In the genomic region with DNA sequence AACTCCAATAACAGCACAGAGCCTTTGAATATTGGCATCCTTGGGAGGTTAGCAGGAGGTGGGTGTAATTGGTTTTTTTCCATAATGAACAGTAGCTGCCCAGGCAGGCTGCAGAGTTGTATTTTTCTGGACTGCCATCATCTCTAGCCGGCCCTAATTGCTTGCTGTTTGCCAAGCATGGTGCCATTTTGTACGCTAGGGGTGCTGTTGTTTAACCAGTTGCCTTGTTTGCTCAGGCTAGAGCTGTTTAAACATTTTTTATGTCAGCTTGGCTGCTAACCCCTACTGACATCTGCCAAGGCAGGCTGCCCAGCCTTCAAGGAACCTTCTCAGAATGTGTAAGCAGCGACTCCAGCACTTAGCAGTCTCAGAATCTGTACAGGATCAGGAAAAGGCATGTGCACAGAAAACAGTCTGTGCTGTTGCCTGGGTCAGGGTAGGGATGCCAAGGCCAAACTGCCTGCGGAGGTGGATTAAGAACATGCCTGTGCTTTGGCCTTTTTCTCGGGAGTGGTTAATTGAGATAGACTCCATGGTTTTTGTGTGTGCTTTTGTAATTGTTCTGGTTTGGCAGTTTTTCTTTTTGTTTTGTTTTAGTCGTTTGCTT, we compare ENCODE assay signal across 7 mouse cellular contexts. TPM values are rescaled to one million over a fixed set of nuclear protein-coding genes. Genes with fewer than 3 reads are reported as not detected.
DNase-seq lines count a peak whose midpoint lies in the region; ATAC-seq and TF ChIP-seq lines count a peak whose summit lies in the region.

No protein-coding gene starts in this region.

- H3K9ac ChIP-seq in CH12.LX (ENCODE audit: insufficient read depth, low read depth): no peak overlapping the region
- no peak overlapping the region for H3K9ac ChIP-seq in embryonic facial prominence, embryonic 14.5 days (ENCODE audit: low read depth, low read length)
- H3K9ac ChIP-seq in midbrain, embryonic 13.5 days (replicated peaks): no peak overlapping the region

- ATAC-seq in embryonic facial prominence, embryonic 14.5 days (ENCODE audit: low read depth): no peak; the same call in 1 of the 2 replicates
- ATAC-seq in midbrain, embryonic 13.5 days: peak; percentile 82

- dilution Hi-C loops in CH12.LX (cut with MboI; ENCODE audit: extremely low pct_ligation_motif_present, extremely low pct_unique_long_range_greater_than_20kb, low sequenced_read_pairs): no loop called here

- TF ChIP-seq EP300 in CH12.LX (IDR thresholded peaks at IDR 0.05; ENCODE audit: low read length): no peak

- TF ChIP-seq POLR2A in CH12.LX (IDR thresholded peaks at IDR 0.05; ENCODE audit: low read depth, low read length): no peak

- TF ChIP-seq CTCF in CH12.LX (conservative IDR thresholded peaks at IDR 0.05 in 1 of 2, IDR thresholded peaks at IDR 0.05 in 1 of 2; ENCODE audit: low read depth in 2 of 2, low read length in 2 of 2): peak; percentile 24 to 60; a peak in 3 of 4 replicates

- no peaks in the 10 kb centered on the region for H3K27me3 ChIP-seq in CH12.LX (replicated peaks)
- H3K27me3 ChIP-seq in embryonic facial prominence, embryonic 14.5 days (replicated peaks; ENCODE audit: control insufficient read depth, insufficient read depth, low read length): no peaks in the 10 kb centered on the region
- no peaks in the 10 kb centered on the region for H3K27me3 ChIP-seq in midbrain, embryonic 13.5 days

- no peak overlapping the region for H3K4me2 ChIP-seq in CH12.LX (ENCODE audit: insufficient read depth, low read depth, poor library complexity, severe bottlenecking)
- H3K4me2 ChIP-seq in embryonic facial prominence, embryonic 14.5 days (ENCODE audit: low read depth, low read length): no peak overlapping the region
- no peak overlapping the region for H3K4me2 ChIP-seq in midbrain, embryonic 13.5 days (replicated peaks)

- 42% methylated on average over 6 of the region's 6 CpGs for WGBS in embryonic facial prominence, embryonic 14.5 days
- 37% methylated on average over 6 of the region's 6 CpGs for WGBS in midbrain, embryonic 13.5 days

- no peaks in the 10 kb centered on the region for H3K36me3 ChIP-seq in CH12.LX (replicated peaks in 1 of 2; ENCODE audit: control insufficient read depth in 1 of 2, insufficient read depth in 1 of 2, low read length in 1 of 2)
- no peaks in the 10 kb centered on the region for H3K36me3 ChIP-seq in embryonic facial prominence, embryonic 14.5 days (ENCODE audit: control insufficient read depth, insufficient read depth, low read length)
- no peaks in the 10 kb centered on the region for H3K36me3 ChIP-seq in midbrain, embryonic 13.5 days

- DNase-seq in CH12.LX (ENCODE audit: extremely low read depth) (peak; percentile 29), ZHBTc4 (ENCODE audit: low read depth, low spot score) (peak; percentile 26)
- peak; percentile 76 for DNase-seq in embryonic facial prominence, embryonic 14.5 days (ENCODE audit: low spot score)
- peak; percentile 54 to 57 for DNase-seq in heart, postnatal 10 days
- peak; percentile 46 to 51 for DNase-seq in layer of hippocampus, postnatal 36 days
- DNase-seq in testis, postnatal 10 days (ENCODE audit: low spot score): peak; percentile 51

- TF ChIP-seq RAD21 in CH12.LX (IDR thresholded peaks at IDR 0.05; ENCODE audit: low read depth, low read length): peak; percentile 49

- no peak overlapping the region for H3K4me3 ChIP-seq in CH12.LX (replicated peaks in 1 of 3; ENCODE audit: low read depth in 2 of 3, low read length in 2 of 3, poor library complexity in 1 of 3)
- H3K4me3 ChIP-seq in embryonic facial prominence, embryonic 14.5 days (ENCODE audit: low read depth, low read length): no peak overlapping the region
- H3K4me3 ChIP-seq in midbrain, embryonic 13.5 days (replicated peaks): no peak overlapping the region

- no peak overlapping the region for H3K27ac ChIP-seq in CH12.LX (ENCODE audit: insufficient read depth, low read depth)
- H3K27ac ChIP-seq in embryonic facial prominence, embryonic 14.5 days (replicated peaks; ENCODE audit: low read depth, low read length): no peak overlapping the region
- H3K27ac ChIP-seq in midbrain, embryonic 13.5 days: 0 out of 2 replicates have a peak overlapping the region, but pooled peaks have one; percentile 9

- H3K79me2 ChIP-seq in CH12.LX (replicated peaks; ENCODE audit: control insufficient read depth, extremely low read depth, insufficient read depth, poor library complexity, severe bottlenecking): no peaks in the 10 kb centered on the region

- no peaks in the 10 kb centered on the region for H3K4me1 ChIP-seq in CH12.LX (ENCODE audit: control insufficient read depth in 1 of 2, insufficient read depth in 2 of 2)
- no peaks in the 10 kb centered on the region for H3K4me1 ChIP-seq in embryonic facial prominence, embryonic 14.5 days (ENCODE audit: control insufficient read depth, insufficient read depth, low read length)
- no peaks in the 10 kb centered on the region; the same call in 1 of the 2 replicates for H3K4me1 ChIP-seq in midbrain, embryonic 13.5 days (replicated peaks)

- no peaks in the 10 kb centered on the region for H3K9me3 ChIP-seq in CH12.LX (replicated peaks; ENCODE audit: low read length)
- no peaks in the 10 kb centered on the region for H3K9me3 ChIP-seq in embryonic facial prominence, embryonic 14.5 days (ENCODE audit: control insufficient read depth, low read length)
- H3K9me3 ChIP-seq in midbrain, embryonic 13.5 days: no peaks in the 10 kb centered on the region

- in situ Hi-C loops in CH12.LX (cut with MboI; ENCODE audit: low pct_ligation_motif_present, low pct_unique_long_range_greater_than_20kb, low sequenced_read_pairs): no loop called here

- intact Hi-C loops in heart, postnatal 10 days (cut with DNase I): loop anchor here (1.0 to 10.0 kb wide), 5 partner anchors 143 to 1256 kb away; no protein-coding TSS in a partner anchor

TF ChIP-seq in CH12.LX, 34 proteins besides CTCF, POLR2A, EP300 and RAD21:
- TF ChIP-seq JUND (conservative IDR thresholded peaks at IDR 0.05; ENCODE audit: low read depth, low read length): no peak
- TF ChIP-seq USF2 (conservative IDR thresholded peaks at IDR 0.05; ENCODE audit: low read depth, low read length): no peak
- no peak for TF ChIP-seq POLR2AphosphoS2 (IDR thresholded peaks at IDR 0.05; ENCODE audit: low read depth, low read length)
- no peak for TF ChIP-seq MAX (IDR thresholded peaks at IDR 0.05; ENCODE audit: low read length)
- no peak for TF ChIP-seq HCFC1 (IDR thresholded peaks at IDR 0.05; ENCODE audit: low read depth, low read length)
- no peak for TF ChIP-seq CHD1 (IDR thresholded peaks at IDR 0.05; ENCODE audit: low read depth, low read length)
- no peak for TF ChIP-seq UBTF (IDR thresholded peaks at IDR 0.05; ENCODE audit: low read depth, low read length)
- TF ChIP-seq MXI1 (IDR thresholded peaks at IDR 0.05; ENCODE audit: low read depth, low read length): no peak
- no peak for TF ChIP-seq NRF1 (IDR thresholded peaks at IDR 0.05; ENCODE audit: low read depth, low read length)
- no peak for TF ChIP-seq MAZ (IDR thresholded peaks at IDR 0.05; ENCODE audit: low read depth, low read length)
- no peak for TF ChIP-seq ETS1 (conservative IDR thresholded peaks at IDR 0.05; ENCODE audit: low read depth, low read length)
- TF ChIP-seq SMC3 (IDR thresholded peaks at IDR 0.05; ENCODE audit: low read depth, low read length): no peak
- TF ChIP-seq GABPA (IDR thresholded peaks at IDR 0.05; ENCODE audit: insufficient replicate concordance, low read depth, low read length): no peak

RNA-seq across cellular contexts. Expression of gene Gpr50, which starts 14.5 kb away (rescaled TPM):
- total RNA-seq in CH12.LX (2012; rRNA removed): not detected in 2 replicates
- total RNA-seq in CH12.LX (2014; rRNA removed): not detected in 2 replicates
- polyA plus RNA-seq in CH12.LX (2012; ENCODE audit: insufficient read length, low read depth): not detected in 2 replicates
- 1.6 and 1.9 TPM in 2 replicates for polyA plus RNA-seq in embryonic facial prominence, embryonic 14.5 days (2014; fragmentation: Nextera tagmentation; extraction: Ambion mirVana)
- not detected for total RNA-seq in heart, postnatal 10 days (2021)
- total RNA-seq in layer of hippocampus, postnatal 36 days (2021): not detected
- polyA plus RNA-seq in midbrain, embryonic 13.5 days (2015; fragmentation: Nextera tagmentation; extraction: Ambion mirVana): 3.1 and 4.1 TPM in 2 replicates

Comparison
In these comparisons a context has a peak if more than half of its experiments do, and no peak if none do; other contexts are left out.
1. DNase-seq: peak in every context shown above with its lines; median percentile 76 in embryonic facial prominence, embryonic 14.5 days; 56 in heart, postnatal 10 days; 51 in testis, postnatal 10 days; 48 in layer of hippocampus, postnatal 36 days; 29 in CH12.LX; 26 in ZHBTc4.